Mouse (Mus musculus) hindbrain, embryonic 10.5 days (tissue): ENCODE measurements around the gene Vmn1r191. TPM values are rescaled to one million over a fixed set of nuclear protein-coding genes. Genes with fewer than 3 reads are reported as not detected.
"Not testable (repeated sequence)": the region's sequence is repeated elsewhere in the genome, so short reads cannot be mapped to it uniquely, and the experiment has no call there.

Experiments
- DNase-seq: peaks from one replicate; pipeline ENCODE4 v3.0.0-alpha.2; 2017; ENCODE audit warnings: low spot score
- H3K27ac ChIP-seq: fragments of 300-500 bp; sonication (generic); 2 replicates; pipeline ENCODE4 v1.5.1; 2016; ENCODE audit warnings: mild to moderate bottlenecking, moderate library complexity
- H3K27me3 ChIP-seq: fragments of 300-500 bp; sonication (generic); 2 replicates; pipeline ENCODE4 v1.6.1; 2016; ENCODE audit warnings: mild to moderate bottlenecking; ENCODE audit not compliant: poor library complexity, insufficient read depth, severe bottlenecking
- H3K36me3 ChIP-seq: fragments of 300-500 bp; sonication (generic); 2 replicates; pipeline ENCODE4 v1.6.1; 2016; ENCODE audit warnings: mild to moderate bottlenecking, moderate library complexity
- H3K4me1 ChIP-seq: fragments of 300-500 bp; sonication (generic); replicated peaks from 2 replicates; pipeline ENCODE4 v1.6.1; 2016; ENCODE audit warnings: mild to moderate bottlenecking
- H3K4me3 ChIP-seq: fragments of 300-500 bp; sonication (generic); 2 replicates; pipeline ENCODE4 v1.5.1; 2016; ENCODE audit warnings: mild to moderate bottlenecking, moderate library complexity
- H3K9me3 ChIP-seq: fragments of 300-500 bp; sonication (generic); 2 replicates; pipeline ENCODE4 v1.6.1; 2016; ENCODE audit warnings: mild to moderate bottlenecking, moderate library complexity
- WGBS: fragments of 180-500 bp; shearing (Covaris S2); methylation state at CpG from one replicate; pipeline ENCODE4 v1.1.7; 2016; 5-methylcytosine and 5-hydroxymethylcytosine counted together
- polyA plus RNA-seq: library from polyadenylated mRNA; unstranded; fragments of >200 nt; fragmentation: Nextera tagmentation; extraction: Ambion mirVana; gene quantifications from 2 replicates; pipeline ENCODE4 v1.2.1, GENCODE M21; 2016

Vmn1r191 gene
- not detected in 2 replicates for polyA plus RNA-seq

DNA sequence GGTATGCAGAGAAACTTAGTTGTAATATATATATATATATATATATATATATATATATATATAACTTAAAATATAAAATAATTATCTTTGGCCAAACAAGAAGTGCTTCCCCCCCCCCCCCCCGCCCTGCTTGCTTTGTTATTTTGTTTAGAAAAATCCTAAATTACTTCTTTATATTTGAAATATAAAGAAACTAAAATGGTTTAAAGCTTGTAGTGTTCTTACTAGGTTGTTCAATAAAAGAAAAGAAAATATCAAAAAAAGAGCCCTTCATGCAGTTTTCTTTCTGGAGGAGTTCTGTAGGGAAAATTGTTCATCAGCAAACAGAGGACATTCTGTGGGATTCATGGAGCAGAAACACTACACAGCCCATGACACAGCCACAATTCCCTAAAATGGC, at the start of gene Vmn1r191:
Gene Vmn1r191, minus strand, starts transcription at position 101 of the 400 bp plus-strand sequence.
- Histone ChIP-seq H3K36me3 (no peaks in the 10 kb centered on the region), H3K4me3 (no peak within 1 kb of the TSS), H3K27ac (no peak within 1 kb of the TSS), H3K27me3 (no peaks in the 10 kb centered on the region), H3K9me3 (no peaks in the 10 kb centered on the region), H3K4me1 (no peaks in the 10 kb centered on the region)
- no peak for DNase-seq
- WGBS: 88% methylated on average over 1 of the region's 1 CpGs

DNA sequence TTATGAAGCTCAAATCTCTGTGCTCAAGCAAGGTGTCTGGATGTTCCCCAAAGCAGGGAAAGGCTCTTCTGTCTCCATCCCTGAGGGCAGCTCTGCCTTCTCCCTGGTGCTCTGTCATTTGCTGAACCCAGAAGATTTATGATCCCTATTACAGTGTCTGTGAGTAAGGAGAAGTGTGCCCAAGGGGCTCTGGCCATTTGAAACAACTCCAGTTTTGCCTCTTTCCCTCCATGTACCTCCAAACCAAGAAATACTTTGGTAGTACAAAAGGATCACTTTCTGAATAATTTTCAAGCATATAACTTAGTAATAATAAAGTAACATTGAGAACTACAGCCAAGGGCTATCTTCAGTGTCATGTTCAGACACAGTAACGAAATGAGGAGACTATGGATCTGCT, 39.3 kb upstream of the Vmn1r191 start, which contains the start of gene Vmn1r193:
Gene Vmn1r193, minus strand, starts transcription at position 101 of the 400 bp plus-strand sequence.
- 80% methylated on average over 1 of the region's 1 CpGs for WGBS
- H3K27ac ChIP-seq, H3K4me3 ChIP-seq, H3K9me3 ChIP-seq, H3K4me1 ChIP-seq, H3K27me3 ChIP-seq, DNase-seq, H3K36me3 ChIP-seq: not testable (repeated sequence)

DNA sequence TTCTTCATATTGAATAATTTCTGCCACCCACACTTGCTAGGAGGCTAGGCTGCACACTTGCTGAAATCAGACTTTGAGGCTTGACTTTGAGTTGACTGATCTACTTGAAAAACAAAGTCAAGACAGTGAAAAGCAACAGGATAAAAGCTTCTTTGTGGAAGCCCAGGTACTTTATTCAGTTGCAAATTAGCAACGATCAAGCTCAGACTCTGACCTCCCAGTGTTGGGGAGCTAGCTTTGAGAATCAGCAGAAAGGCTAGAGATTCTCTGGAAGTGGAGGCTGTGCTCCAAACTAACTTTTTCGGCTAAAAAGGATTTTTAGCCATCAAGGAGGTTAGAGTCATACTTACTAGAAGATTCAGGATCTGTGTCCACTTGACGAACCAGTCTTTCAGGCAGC, 9.0 kb upstream of the Vmn1r191 start:
- H3K4me3 ChIP-seq, H3K9me3 ChIP-seq, H3K4me1 ChIP-seq, DNase-seq, H3K36me3 ChIP-seq, H3K27ac ChIP-seq, H3K27me3 ChIP-seq: not testable (repeated sequence)
- 74% methylated on average over 3 of the region's 3 CpGs for WGBS

DNA sequence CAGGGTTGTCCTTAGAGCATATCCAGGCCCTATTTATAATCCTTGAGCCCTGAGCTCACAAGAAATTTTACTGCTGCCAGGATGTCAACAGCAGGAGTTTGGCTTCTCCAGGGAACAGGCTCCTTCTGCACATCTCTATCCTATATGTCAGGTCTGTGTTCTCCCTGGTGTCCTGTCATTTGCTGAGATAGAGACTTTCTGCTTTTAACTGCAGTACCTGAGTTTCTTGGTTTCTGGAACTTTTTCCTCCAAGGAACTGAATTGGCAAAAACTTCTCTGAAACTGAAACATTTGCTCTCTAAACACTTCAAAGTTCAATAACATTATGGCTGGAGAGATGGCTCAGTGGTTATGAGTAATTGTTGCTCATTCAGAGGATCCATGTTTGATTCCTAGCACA, 7.3 kb upstream of the Vmn1r191 start, which contains the start of gene Vmn1r192:
Gene Vmn1r192, minus strand, starts transcription at position 101 of the 400 bp plus-strand sequence.
- DNase-seq: no peak
- Histone ChIP-seq H3K4me1 (no peaks in the 10 kb centered on the region), H3K4me3 (no peak within 1 kb of the TSS), H3K27ac (no peak within 1 kb of the TSS), H3K27me3 (no peaks in the 10 kb centered on the region), H3K36me3 (no peaks in the 10 kb centered on the region), H3K9me3 (0 out of 2 replicates have a peak, but pooled peaks cover under 1% of the 10 kb centered on the region)

DNA sequence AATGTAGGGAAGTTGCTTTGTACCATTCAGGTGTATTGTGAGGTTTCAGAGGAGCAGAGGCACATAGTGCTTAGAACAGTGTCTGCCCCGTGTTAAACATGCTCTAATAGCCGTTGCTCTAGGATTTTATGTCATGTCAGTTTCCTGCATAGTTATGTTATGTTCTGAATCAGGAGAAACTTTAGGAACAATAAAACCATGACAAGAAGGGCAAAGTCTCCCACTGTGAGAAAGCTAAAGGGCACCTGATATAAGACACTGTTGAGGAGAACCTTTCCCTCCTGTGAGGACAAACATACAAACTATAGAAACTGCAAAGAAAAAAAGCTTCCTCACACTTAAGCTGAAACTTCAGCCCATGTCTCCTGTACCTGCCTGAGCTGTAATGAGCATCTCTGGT, 6.6 kb upstream of the Vmn1r191 start:
- no peaks in the 10 kb centered on the region for H3K9me3 ChIP-seq
- no peak overlapping the region for H3K27ac ChIP-seq
- no peaks in the 10 kb centered on the region for H3K36me3 ChIP-seq
- no peaks in the 10 kb centered on the region for H3K4me1 ChIP-seq
- no peaks in the 10 kb centered on the region for H3K27me3 ChIP-seq
- 75% methylated on average over 2 of the region's 2 CpGs for WGBS
- H3K4me3 ChIP-seq: no peak overlapping the region
- no peak for DNase-seq

DNA sequence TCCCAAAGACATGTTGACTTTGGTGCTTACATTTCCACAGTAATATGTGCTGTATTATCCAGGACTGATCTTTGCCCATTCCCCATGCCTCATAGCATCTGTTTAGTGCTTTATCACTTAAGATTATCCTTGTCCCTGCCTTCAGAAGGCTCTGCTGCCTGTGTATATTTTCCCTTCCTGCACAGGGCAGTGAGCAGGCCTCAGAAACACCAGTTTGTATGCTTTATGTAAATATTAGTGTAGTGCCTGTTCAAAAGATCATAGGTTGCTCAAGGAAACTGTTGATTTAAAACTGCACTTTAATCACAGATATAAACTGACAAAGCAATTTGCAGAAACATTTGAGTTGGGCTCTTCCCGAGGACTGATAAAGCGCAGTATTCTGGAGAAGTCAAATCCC, 5.5 kb upstream of the Vmn1r191 start:
- Histone ChIP-seq H3K27ac (no peak overlapping the region), H3K36me3 (no peaks in the 10 kb centered on the region), H3K27me3 (no peaks in the 10 kb centered on the region), H3K4me3 (no peak overlapping the region), H3K4me1 (no peaks in the 10 kb centered on the region), H3K9me3 (no peaks in the 10 kb centered on the region)
- 95% methylated on average over 2 of the region's 2 CpGs for WGBS
- no peak for DNase-seq

DNA sequence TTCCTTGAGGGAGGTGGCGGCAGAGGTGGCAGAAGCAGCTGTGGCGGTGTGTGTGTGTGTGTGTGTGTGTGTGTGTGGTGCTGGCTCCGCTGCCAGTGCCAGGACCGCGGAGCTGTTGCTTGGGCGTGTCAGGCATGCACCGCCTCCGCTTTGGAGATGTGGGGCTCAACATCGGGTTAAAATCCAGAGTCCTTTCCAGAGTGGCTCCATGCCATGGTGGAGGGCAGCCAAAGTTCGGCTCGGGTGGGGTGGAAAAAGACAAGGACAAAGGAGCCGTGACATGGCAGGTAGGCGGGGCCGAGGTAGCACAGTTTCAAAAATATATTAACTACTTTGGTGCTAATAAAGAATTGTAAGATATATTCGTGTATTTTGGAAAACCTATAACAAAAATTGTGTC, 15.4 kb downstream of the Vmn1r191 start:
- no peak overlapping the region for H3K4me3 ChIP-seq
- no peaks in the 10 kb centered on the region for H3K27me3 ChIP-seq
- no peaks in the 10 kb centered on the region for H3K4me1 ChIP-seq
- peaks cover 13% of the 10 kb centered on the region for H3K9me3 ChIP-seq
- no peaks in the 10 kb centered on the region for H3K36me3 ChIP-seq
- DNase-seq: no peak
- no peak overlapping the region for H3K27ac ChIP-seq
- 93% methylated on average over 15 of the region's 15 CpGs for WGBS

DNA sequence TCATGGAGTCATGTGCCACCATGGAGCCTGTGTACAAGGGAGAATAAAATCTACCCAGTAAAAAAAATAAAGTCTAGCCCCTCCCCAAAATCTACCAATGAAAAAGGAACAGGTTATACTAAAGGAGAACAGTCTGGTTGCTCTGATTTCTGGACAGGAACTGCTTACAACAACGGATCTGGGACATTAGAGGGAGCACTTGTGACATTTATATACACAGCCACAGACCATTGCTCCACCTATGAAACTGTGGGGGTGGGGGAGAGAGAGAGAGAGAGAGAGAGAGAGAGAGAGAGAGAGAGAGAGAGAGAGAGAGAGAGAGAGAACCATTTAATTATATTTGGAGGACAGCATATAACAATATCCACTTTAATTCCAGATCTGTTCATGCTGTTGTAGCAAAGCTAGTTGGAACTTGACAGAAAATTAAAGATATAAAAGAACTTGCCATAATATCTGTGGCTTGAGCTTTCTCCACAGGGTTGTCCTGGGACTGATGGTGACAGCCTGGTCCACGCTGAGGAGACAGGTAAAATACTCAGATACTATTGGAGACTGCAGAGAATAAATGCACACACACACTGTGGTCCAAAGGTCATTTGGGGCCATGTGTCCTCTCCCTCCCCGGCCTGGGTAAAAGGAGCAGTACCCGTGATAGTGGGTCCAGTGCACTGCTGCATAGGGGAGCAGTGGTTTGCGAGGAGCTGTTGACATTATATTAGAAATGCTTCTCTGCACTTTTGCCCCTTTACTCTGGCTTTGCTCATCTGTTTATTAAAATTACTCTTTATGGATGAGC, 47.1 kb downstream of the Vmn1r191 start:
- H3K4me1 ChIP-seq, H3K27me3 ChIP-seq, DNase-seq, H3K4me3 ChIP-seq, H3K9me3 ChIP-seq, H3K36me3 ChIP-seq, H3K27ac ChIP-seq: not testable (repeated sequence)
- 79% methylated on average over 5 of the region's 5 CpGs for WGBS

Other genes starting within 250 kb of the Vmn1r191 start
- 20.6 and 24.7 TPM in 2 replicates for gene Zfp184, start 238.9 kb downstream of the Vmn1r191 start, polyA plus RNA-seq
- gene Pom121l2, start 202.8 kb downstream of the Vmn1r191 start, polyA plus RNA-seq: 0.07 TPM in 1 of 2 replicates, not detected in the other
- 0.18 TPM in 1 of 2 replicates, not detected in the other for gene Prss16, start 174.2 kb downstream of the Vmn1r191 start, polyA plus RNA-seq
- gene Hist1h2ah, start 148.4 kb downstream of the Vmn1r191 start, polyA plus RNA-seq: 5.5 and 11.0 TPM in 2 replicates
- 6.6 and 6.9 TPM in 2 replicates for gene Hist1h2bk, start 148.1 kb downstream of the Vmn1r191 start, polyA plus RNA-seq
- gene Hist1h4i, start 142.6 kb downstream of the Vmn1r191 start, polyA plus RNA-seq: 33.6 and 41.8 TPM in 2 replicates
- gene Hist1h2ag, start 141.0 kb downstream of the Vmn1r191 start, polyA plus RNA-seq: 63.1 and 65.4 TPM in 2 replicates
- gene Hist1h2bj, start 140.8 kb downstream of the Vmn1r191 start, polyA plus RNA-seq: 12.6 and 15.5 TPM in 2 replicates
- gene Vmn1r188, start 99.5 kb downstream of the Vmn1r191 start, polyA plus RNA-seq: not detected in 2 replicates
- gene Vmn1r189, start 78.1 kb downstream of the Vmn1r191 start, polyA plus RNA-seq: not detected in 2 replicates
- not detected in 2 replicates for gene Vmn1r192, start 7.2 kb upstream of the Vmn1r191 start, polyA plus RNA-seq
- not detected in 2 replicates for gene Vmn1r193, start 39.2 kb upstream of the Vmn1r191 start, polyA plus RNA-seq
- gene Vmn1r194, start 60.2 kb upstream of the Vmn1r191 start, polyA plus RNA-seq: not detected in 2 replicates
- not detected in 2 replicates for gene Vmn1r195, start 86.6 kb upstream of the Vmn1r191 start, polyA plus RNA-seq
- not detected in 2 replicates for gene Vmn1r196, start 106.0 kb upstream of the Vmn1r191 start, polyA plus RNA-seq
- not detected in 2 replicates for gene Vmn1r197, start 140.6 kb upstream of the Vmn1r191 start, polyA plus RNA-seq
- gene Vmn1r198, start 166.4 kb upstream of the Vmn1r191 start, polyA plus RNA-seq: not detected in 2 replicates
- gene Vmn1r199, start 195.8 kb upstream of the Vmn1r191 start, polyA plus RNA-seq: not detected in 2 replicates
- not detected in 2 replicates for gene Vmn1r200, start 206.4 kb upstream of the Vmn1r191 start, polyA plus RNA-seq